Mouse (Mus musculus): ENCODE measurements at regions not wholly inside any gene's neighbourhood (a gene's known extent, or its start where the extent isn't known, plus 50 kb on each side); places are given as distances from the start of the nearest gene placed in this dataset.
"Not testable (repeated sequence)": the region's sequence is repeated elsewhere in the genome, so short reads cannot be mapped to it uniquely, and the experiment has no call there.

DNA sequence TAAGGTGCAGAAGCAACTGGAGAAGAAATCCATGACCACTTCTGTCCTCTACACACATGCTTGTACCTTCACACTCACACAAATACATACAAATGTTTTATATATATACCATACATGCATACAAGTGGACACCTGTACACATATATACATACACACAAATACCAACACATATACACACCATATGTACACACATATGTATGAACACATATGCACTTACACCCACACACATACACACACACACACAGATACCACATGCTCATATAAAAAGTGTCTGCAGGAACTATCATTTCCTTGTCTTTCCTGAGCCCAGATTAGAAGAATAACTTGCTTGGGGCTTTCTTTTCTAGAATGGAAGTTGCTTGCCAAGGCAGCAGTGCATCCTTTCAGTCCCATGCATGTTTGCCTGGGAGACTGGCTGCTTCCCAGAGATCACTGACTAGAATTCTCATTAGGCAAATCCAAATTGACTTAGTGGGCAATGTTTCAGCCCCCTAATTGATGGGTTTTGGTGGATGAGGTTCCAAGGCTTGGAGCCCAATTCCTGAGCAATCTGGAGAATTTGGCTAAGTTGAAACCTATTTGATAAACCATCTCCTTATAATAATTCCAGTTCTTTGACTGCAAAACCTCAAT lies 169.2 kb upstream of the Hddc2 start:
- DNase-seq, result no peak
- intact Hi-C loops (cut with DNase I; ENCODE audit: low total_unique reads), result no loop called here

DNA sequence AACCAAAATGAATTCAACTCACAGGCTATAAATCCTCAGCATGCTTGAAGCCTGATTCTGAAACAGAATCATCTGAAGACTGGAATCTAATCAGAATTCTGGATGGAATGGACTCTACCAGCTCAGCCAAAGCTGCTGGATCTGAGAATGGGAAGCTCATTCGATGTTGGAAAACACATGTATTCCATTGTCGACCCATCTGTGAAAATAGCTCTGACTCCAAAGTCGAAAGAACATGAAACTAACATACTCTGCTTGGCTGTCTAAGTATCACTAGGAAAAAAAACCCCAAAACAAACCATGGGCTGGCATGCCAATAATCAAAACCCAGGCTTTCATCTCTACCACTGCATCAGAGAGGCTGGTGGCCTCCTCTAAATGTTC lies 168.7 kb upstream of the Hddc2 start:
- DNase-seq, result no peak
- intact Hi-C loops (cut with DNase I; ENCODE audit: low total_unique reads), result no loop called here

DNA sequence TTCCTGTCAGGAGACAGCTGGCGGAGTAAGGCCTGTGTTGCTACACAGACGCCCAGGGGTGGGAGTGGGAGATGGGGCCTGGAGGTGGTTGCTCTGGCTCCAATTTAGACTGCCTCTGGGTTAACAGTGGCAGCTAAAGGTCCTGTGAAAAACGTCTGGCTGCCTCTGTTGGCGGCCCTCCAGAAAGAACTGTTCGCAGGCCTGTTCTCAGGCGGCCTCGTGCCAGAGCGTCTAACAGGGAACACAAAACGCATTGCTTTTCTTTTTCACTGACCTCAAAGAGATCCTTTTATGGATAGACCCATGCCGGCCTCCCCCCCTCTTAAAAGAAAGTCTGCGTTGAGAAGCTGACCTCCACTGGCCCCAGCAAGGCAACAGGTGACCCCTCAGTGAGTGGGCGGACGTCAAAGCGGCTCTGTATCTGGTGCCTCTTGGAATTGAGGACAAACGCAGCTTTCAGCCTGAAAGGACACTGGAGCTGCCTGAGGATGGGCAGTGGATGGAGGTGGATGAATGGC lies 140.0 kb upstream of the Hddc2 start:
- DNase-seq, result peak; percentile 60
- intact Hi-C loops (cut with DNase I; ENCODE audit: low total_unique reads), result no loop called here

DNA sequence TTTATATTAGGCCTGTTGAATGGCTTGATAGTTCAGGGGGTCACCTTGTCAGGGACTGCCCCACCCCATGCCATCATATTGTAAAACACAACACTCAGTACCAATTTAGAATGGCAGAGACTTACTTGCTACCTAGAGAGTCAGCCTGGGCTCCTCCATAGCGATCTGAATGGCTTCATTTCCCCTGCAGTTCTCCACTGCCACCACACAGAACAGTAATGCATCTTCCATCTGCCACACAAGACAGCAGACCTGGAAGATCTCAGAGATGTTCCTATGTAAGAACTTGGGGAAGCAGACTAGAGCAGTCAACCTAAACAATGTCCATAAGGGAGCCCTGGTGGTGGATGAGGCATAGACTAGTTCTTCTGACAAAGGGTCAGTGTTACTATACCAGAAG lies 123.6 kb upstream of the Hddc2 start:
- DNase-seq, result no peak

DNA sequence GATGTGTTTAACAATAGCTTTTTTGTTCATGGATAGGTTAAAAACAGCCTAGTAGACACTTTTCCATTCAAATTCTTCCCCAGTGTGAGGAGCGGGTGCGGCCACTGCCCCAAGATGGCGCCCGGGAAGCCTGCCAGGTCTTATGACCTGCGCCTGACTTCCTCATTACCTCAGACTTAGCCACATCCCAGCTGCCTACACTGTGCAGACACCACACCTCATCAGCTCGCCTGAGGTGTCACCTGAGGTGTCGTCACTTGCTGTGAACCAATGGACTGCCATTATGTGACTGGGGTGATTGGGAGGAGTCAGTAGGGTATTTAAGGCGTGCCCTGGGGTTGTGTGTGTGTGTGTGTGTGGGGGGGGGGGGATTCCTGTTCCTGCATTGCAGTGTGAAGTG lies 101.0 kb upstream of the Hddc2 start:
- DNase-seq; intact Hi-C loops (cut with DNase I; ENCODE audit: low total_unique reads): not testable (repeated sequence)

More for the DNA sequence above, 123.6 kb upstream of the Hddc2 start:
- intact Hi-C loops (cut with DNase I; ENCODE audit: low total_unique reads), result no loop called here

DNA sequence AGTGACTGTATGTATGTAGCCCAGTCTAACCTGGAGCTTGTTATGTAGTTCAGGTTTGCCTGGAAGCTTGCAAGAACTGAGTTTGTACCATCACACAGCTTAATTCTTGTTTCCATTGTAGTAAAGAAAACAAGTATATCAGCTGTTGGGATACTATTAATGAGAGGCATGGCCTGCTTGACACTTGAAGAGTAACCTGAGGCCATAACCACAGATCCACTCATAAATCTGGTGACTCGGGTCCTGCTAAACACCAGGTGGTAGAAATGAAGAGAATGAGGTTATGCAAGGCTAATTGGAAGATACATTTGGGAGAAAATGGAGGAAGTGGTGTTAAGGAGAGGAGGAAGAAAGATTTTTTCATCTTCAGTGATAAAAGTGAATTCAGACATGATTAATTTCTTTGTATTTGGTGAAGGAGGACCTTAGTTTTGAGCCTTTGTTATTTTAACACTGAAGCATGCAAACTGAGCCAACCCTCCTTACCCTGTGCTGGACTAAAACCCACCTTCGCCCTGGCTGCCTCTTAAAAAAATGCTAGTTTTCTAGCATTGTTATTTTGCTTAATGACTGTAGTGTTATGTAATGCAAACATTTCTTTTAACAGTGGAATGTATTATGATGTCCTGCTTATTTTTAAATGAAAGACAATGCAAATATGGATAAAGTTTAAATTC lies 100.3 kb upstream of the Hddc2 start:
- intact Hi-C loops (cut with DNase I; ENCODE audit: low total_unique reads), result no loop called here
- no peak for DNase-seq

DNA sequence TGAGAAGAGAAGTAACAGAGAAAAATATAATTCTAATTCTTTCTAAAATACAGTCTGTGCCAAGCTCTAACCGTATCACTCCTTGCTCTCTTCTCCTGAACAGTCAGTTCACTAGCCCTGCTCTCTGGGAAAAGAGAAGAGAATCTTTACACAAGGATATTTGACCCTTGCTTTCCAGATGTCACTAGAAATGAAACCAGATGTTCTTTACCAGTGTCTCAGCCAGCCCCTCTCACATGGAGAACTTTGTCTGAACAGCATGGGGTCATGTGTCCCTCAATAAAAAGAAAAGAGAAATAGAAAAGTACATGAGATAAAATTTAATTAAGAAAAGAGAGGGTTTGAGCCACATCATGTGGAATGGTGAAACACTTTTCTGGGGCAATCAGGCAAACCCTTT lies 91.3 kb upstream of the Hddc2 start:
- no peak for DNase-seq
- intact Hi-C loops (cut with DNase I; ENCODE audit: low total_unique reads), result no loop called here

DNA sequence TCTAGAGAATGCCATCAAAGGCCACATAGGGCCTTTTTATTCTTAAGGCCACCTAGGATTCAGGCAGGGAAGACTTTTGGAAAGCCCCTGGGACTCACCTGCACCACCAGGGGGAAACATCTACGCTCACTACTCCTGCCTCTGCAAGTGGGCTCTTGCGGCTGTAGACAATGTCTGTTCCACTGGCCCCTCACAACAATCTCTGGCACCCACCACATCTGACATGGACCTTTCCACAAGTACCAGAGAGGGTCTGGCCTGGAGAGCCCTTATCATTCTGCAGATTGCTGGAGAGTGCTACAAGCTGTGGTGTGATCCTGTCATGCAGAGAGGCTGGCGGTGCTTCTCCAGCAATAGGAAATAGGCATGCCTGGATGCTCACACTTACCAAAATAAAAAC lies 84.1 kb upstream of the Hddc2 start:
- intact Hi-C loops (cut with DNase I; ENCODE audit: low total_unique reads), result no loop called here
- DNase-seq, result no peak

DNA sequence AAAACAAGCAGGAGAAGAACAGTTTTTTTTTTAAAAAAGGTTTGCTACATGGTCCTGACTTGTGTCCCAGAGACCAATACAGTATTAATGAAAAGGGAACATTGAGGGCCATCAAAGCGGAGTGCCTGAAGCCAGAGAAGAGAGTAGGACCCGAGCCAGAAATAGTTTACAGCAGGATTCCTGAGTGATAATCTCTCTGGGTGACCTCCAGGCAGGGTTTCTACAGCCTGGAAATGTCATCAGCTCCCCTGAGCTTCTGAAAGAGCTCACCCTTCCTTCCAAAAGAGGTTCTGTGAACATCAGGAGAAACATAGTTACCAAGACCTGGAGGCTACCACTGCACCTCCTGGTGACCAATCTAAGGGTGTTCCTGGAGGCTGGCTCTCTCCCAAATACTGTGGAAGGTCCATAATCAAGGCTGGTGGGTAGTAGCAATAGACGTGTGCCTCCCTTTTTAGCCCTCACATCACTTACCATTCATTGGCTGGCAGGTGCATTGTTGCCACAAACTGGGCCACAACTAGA lies 70.7 kb upstream of the Hddc2 start:
- DNase-seq, result no peak
- intact Hi-C loops (cut with DNase I; ENCODE audit: low total_unique reads), result no loop called here

DNA sequence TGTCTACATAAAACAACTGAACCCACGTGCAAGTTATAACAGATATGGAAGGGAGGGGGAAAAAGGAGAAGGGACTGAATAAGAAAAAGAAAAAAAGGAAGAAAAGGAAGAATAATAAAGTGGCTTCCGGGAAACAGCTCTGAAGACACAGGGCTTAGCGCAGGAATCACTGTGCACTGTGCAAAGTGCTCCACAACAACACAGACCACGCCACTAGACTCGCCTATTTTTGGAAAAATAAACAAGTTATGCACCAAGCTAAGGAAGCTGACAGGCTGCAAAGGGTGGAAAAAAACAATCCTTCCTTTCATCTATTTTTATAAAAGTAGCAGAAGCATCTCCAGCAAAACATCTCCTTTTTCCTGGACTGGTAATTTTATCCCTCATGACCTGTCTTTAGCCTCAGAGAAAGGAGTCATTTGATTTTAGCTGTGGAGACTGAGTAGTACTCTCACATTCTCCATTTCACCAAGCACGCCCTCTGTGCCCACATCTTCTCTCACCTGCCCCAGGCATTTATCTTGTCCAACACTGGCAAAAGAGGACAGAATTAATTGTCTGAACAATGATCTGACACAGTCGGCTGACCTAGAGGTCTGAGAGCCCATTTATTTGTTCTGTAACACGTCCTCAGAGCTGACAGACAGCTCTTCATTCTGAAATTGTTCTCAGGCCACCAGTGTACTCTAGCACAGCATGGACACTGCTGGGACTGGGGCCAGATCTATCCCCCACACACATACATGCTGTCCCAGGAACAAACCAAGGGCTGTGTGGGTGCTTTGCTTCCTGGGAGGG lies 60.4 kb upstream of the Hddc2 start:
- no peak for DNase-seq
- intact Hi-C loops (cut with DNase I; ENCODE audit: low total_unique reads), result no loop called here

DNA sequence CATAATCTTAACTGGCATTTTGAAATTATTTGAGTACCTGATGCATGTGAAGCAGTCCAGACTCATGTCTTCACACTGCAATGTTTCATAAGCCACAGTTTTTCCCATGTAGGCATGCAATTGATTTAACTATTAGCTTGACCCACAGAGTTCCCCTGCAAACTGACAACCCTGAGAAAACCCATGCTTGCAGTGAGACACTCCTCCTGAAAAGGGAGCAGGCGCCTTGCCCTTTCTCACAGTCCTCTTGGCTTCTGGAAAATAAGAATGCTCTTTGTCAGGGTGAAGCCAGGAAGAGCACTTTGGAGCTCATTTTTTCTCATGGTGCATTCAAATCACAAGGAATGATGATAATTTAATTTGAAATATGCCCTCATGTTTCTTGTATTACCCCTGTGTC lies 56.2 kb upstream of the Hddc2 start:
- DNase-seq, result no peak
- intact Hi-C loops (cut with DNase I; ENCODE audit: low total_unique reads), result no loop called here

DNA sequence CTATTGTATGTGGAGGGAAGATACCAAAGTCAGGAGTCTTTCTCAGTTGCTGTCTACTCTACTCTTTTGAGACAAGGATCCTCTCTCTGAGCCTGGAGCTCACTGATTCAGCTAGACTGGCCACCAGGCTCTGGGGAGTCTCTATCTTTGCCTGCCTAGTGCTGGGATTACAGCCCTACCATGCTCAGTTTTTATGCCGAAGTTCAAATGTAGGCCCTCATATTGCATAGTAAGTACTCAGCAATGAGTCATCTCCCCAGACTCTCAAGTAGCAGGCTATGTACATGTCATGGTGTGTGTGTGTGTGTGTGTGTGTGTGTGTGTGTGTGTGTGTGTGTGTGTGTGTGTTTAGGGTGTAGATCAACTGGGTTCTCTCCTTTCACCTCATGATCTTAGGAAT lies 55.6 kb upstream of the Hddc2 start:
- DNase-seq, result no peak

DNA sequence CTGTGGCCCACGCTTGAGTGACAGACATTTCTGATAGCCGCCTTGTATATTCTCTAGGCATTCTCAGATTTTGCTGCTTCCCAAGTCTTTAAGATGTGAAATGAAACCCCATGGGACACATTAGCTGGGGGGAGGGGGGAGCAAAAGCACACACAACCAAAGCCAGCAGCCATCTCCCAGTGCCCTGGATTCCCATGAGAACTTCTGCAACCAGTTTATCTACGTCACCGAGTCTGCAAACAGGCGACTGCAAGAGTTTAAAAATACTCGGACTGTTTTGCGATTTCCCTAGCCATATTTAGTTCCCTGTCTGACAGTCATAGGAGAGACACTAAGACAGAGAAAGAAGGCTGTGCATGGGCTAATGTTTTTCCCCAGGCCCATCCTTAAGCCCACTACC lies 52.3 kb upstream of the Hddc2 start:
- no peak for DNase-seq
- intact Hi-C loops (cut with DNase I; ENCODE audit: low total_unique reads), result no loop called here

More for the DNA sequence above, 55.6 kb upstream of the Hddc2 start:
- intact Hi-C loops (cut with DNase I; ENCODE audit: low total_unique reads), result no loop called here

All from gastrocnemius, postnatal 14 days (tissue).